Mouse (Mus musculus): Measurements from ENCODE around the gene Nudt3. TPM values are rescaled to one million over a fixed set of nuclear protein-coding genes. Genes with fewer than 3 reads are reported as not detected.
A peak's percentile ranks its signal among the peaks of the same experiment; 100 is the strongest.
"Not testable (repeated sequence)": the region's sequence is repeated elsewhere in the genome, so short reads cannot be mapped to it uniquely, and the experiment has no call there.

The Nudt3 gene
- total RNA-seq, 1 experiment from 2014 or later: 113 TPM

- ATAC-seq (replicated peaks; ENCODE audit: low read depth, poor library complexity, severe bottlenecking): no peak
Observed at GRCm38 (mm10) chr17:27636132-27637020, 13.1 kb upstream of the Nudt3 start, which contains the start of gene Rps10. TSS of gene Rps10 (minus strand) at chr17:27636669.

DNA sequence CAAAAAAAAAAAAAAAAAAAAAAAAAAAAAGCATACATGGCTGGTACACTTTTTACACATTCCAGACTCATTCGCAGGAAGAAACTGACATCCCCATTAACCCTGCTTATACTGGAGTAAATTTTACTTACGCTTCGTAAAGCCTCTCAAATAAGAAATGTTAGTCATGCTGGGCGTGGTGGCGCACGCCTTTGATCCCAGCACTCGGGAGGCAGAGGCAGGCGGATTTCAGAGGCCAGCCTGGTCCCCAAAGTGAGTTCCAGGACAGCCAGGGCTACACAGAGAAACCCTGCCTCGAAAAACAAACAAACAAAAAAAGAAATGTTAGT is 12.2 kb upstream of the Nudt3 start:
- ATAC-seq (replicated peaks; ENCODE audit: low read depth, poor library complexity, severe bottlenecking): not testable (repeated sequence)

GRCm38 (mm10) chr17:27634871-27635574 is 11.7 kb upstream of the Nudt3 start, which contains the start of gene RPS10-NUDT3:
TSS of gene RPS10-NUDT3 (minus strand) at chr17:27635222.
- peak; percentile 91 for ATAC-seq (replicated peaks; ENCODE audit: low read depth, poor library complexity, severe bottlenecking)

DNA sequence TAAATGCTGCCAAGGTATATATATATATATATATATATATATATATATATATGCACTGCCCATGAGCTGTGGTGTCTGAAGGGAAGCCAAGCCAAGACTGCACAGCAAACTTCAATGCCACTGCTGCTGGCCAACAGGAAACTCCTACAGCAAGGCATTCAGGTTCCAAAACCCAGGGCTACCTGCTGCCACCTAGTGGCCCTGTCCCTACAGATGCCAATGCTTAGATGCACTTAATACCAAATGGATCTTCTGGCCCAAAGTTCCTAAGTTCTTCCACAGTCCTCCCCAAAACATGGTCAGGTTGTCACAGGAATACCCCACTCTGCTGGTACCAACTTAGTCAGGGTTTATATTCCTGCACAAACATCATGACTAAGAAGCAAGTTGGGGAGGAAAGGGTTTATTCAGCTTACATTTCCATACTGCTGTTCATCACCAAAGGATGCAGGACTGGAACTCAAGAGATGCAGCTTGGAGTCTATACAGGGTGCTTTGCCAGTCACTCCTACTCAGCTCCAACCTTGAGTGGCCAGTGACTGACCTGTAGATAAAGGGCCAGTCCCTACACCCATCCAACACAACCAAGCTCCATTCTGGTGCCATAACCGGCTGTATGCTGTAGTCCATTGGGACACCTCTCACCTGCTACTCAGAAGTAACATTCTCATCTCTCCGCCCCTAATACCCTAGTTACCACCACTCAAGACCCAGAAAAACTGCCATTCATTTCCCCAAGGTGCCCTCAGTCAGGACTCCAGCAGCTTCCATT is 6.1 kb upstream of the Nudt3 start:
- peak; percentile 82 for ATAC-seq (replicated peaks; ENCODE audit: low read depth, poor library complexity, severe bottlenecking)

- no peak for ATAC-seq (replicated peaks; ENCODE audit: low read depth, poor library complexity, severe bottlenecking)
Observed at GRCm38 (mm10) chr17:27628376-27628775, 5.1 kb upstream of the Nudt3 start.

- ATAC-seq (replicated peaks; ENCODE audit: low read depth, poor library complexity, severe bottlenecking): no peak
Observed at GRCm38 (mm10) chr17:27627451-27627850, 4.2 kb upstream of the Nudt3 start.

- no peak for ATAC-seq (replicated peaks; ENCODE audit: low read depth, poor library complexity, severe bottlenecking)
Observed at GRCm38 (mm10) chr17:27626681-27627080, 3.4 kb upstream of the Nudt3 start.

DNA sequence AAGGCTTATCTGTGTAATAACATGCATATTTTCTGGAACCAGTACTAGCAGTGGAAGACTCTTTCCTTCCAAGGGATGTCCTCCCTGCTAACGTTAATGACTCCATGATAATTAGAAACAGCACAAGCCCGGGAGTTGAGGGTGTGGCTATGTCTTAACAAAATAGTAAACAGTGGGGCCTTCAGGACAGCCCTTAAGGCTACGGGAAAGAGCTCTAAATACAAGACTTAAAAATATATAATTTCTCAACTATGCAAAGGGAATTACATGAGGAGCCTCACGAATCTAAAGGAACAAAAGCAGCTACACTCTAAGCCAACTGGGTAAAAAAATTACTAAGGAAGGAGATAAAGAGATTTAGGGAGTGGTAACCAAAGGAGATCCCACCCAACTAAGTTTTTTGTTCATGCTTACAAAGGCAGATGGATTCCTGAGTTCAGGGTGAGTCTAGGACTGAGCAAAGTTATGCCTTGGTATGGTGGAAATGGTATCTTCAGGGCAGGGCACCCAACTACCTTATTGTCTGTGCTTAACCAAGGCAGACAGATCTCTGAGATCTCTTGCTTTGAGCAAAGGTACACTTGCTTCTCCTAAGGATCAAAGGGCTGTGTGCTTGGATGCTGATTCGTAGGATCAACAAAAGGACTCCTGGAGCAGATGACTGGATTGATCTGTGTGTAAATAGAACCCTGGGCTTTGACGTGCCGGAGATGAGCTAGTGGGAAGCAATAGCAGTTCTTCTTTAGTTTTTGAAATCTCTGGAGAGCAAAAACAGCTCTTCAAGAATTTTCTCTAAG is 2.4 kb upstream of the Nudt3 start:
- no peak for ATAC-seq (replicated peaks; ENCODE audit: low read depth, poor library complexity, severe bottlenecking)

- 0 out of 2 replicates have a peak, but pooled peaks have one; percentile 27 for ATAC-seq (replicated peaks; ENCODE audit: low read depth, poor library complexity, severe bottlenecking)
Observed at GRCm38 (mm10) chr17:27622611-27623359, 510 bp downstream of the Nudt3 start.

DNA sequence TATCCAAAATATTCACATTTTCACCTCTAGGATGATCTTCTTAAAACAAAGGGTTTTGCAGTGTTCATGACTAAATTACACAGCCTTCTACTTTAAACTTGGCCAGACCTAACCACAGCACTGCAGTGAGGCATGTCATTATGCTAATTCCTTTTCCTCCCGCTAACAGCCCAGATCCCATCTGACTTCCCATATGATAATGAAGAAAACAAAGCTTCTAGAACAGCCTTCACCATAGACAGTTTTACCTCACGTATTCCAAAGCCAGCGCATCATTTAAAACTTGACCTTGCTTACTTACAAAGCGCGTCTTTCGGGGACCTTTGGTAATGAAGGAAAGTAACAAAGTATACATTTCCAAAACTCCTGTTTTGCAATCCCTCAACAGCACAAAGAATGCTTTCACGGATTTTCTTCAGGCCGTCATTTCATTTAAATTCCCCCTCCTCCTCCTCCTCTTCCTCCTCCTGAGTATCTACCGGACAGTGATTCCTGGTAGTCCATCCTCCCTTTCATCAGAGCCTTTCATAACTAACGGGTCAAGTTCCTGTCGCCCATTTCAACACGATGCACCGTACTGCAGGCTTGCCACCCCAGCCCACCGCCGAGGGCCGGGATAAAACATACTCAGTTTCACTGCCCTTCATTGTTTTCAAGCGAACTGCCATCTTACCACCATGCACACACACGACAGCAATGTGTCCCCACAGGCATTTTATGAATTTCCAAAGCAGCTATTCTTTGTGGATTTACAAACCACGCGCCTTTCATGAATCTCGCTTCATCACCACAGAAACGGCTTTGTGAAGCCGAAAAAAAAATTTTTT is 1.4 kb downstream of the Nudt3 start:
- peak; percentile 52; the same call in 1 of the 2 replicates for ATAC-seq (replicated peaks; ENCODE audit: low read depth, poor library complexity, severe bottlenecking)

- ATAC-seq (replicated peaks; ENCODE audit: low read depth, poor library complexity, severe bottlenecking): no peak
Observed at GRCm38 (mm10) chr17:27621161-27621560, 2.1 kb downstream of the Nudt3 start.

- ATAC-seq (replicated peaks; ENCODE audit: low read depth, poor library complexity, severe bottlenecking): no peak
Observed at GRCm38 (mm10) chr17:27615388-27615787, 7.9 kb downstream of the Nudt3 start.

- no peak for ATAC-seq (replicated peaks; ENCODE audit: low read depth, poor library complexity, severe bottlenecking)
Observed at GRCm38 (mm10) chr17:27613016-27613415, 10.3 kb downstream of the Nudt3 start.

DNA sequence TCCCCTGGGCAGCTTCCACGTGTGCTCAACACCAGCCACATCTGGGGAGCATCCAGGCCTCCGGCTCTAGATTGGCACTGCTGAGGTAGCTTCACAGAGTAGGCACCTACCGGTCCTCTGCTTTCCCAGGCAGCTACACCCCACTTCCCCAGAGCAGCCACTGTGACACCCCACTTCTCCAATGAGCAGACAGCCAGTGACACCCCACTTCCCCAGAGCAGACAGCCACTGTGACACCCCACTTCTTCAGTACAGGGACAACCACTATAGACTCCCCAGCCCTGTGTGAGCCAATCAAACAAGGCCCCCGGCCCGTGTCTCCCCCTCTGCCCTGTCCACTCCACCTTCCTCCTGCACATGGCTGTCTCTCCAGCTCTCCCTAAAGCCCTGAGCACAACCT is 11.3 kb downstream of the Nudt3 start:
- ATAC-seq (replicated peaks; ENCODE audit: low read depth, poor library complexity, severe bottlenecking): 0 out of 2 replicates have a peak, but pooled peaks have one; percentile 23

DNA sequence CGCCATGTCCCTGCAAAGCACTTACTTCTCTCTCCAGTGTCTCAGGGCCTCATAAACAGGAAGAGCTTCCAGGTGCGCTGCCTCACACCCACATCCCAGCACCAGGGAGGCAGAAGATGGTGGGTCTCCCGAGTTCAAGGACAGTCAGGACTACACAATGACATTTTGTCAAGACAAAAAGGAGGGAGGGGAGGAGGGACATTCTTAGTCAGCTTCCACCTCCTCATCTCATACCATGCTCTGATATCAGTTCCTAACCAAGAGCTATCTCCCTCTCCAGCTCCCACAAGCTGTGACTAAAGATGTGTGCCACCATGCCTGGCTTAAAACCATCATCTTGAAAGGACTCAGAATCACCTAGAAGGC is 11.8 kb downstream of the Nudt3 start:
- no peak for ATAC-seq (replicated peaks; ENCODE audit: low read depth, poor library complexity, severe bottlenecking)

DNA sequence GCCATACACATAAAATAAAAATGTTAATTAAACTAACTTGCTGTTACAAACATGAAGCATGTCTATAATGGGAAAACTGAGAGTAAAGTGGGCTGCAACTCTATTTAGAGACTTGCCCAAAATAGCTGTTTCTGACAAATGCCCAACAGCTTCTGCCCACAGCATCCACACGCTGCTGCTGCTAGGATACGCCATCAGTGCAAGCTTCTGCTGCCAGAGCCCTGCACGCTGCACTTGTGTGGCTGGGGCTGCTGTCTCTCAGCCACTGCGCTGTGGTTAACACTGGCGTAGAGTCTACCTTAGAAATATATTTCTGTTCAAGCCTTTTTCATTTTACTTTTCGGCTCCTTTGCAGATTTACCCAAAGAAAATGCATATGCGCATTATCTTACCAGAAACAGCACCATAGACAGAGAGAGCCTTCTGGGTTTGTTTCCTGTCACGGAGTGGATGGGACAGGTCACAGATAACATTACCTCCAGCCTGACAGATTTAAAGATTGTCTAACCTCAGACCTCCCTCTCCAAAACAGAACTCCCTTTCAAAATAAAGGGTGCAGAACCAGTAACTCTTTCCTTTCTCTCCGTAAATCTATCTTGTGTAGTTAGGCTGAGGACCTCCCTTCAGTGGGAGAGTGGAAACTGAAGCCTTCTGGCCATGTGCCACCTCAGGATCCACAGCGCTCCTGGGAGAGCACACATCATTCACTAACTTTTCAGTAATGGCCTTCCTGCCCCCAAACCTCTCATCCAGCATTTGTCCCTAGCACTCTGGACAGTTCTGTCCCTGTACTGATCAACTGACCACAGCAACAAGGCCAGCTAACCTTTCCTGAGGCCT is 12.4 kb downstream of the Nudt3 start:
- peak; percentile 62 for ATAC-seq (replicated peaks; ENCODE audit: low read depth, poor library complexity, severe bottlenecking)

GRCm38 (mm10) chr17:27609576-27609975 is 13.7 kb downstream of the Nudt3 start:
- no peak for ATAC-seq (replicated peaks; ENCODE audit: low read depth, poor library complexity, severe bottlenecking)
